Mouse (Mus musculus): ENCODE measurements around the gene Rbmxl1. TPM values are rescaled to one million over a fixed set of nuclear protein-coding genes. Genes with fewer than 3 reads are reported as not detected.
A peak's percentile ranks its signal among the peaks of the same experiment; 100 is the strongest.

Gene Rbmxl1
- polyA plus RNA-seq (2012; fragmentation: generic; extraction: Trizol), result 36.4 TPM

DNA sequence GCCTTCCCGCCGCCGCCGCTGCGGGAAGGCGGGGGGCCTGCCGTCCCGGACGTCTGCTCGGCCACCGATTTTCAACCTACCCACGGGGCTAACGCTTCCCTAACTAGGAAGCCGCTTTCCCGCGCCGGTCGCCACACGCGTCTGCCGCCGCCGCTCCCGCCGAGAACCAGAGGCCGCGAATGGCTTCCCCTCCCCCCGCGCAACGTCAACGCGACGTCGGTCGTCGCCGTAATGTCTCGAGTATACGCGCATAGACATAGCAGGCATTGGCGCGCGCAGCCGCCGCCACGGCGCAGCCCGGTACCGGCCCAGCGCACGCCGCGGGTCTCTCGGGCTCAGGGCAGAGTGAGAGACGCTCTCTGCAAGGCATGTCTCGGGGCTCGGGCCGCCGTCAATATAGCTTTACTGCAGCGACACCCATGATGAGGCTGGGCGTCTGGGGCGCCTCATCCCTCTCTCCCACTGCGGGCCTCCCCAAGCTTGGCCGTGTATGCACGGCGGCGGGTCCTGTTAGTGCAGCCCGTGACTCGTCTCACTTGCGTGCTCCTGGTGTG, at the start of gene Rbmxl1:
Gene Rbmxl1, minus strand, starts transcription at position 180 of the 554 bp plus-strand sequence.
- H3K4me2 ChIP-seq (ENCODE audit: low read depth), result peak within 1 kb of the TSS; percentile 88
- peak within 1 kb of the TSS; percentile 97 for H3K4me3 ChIP-seq
- H3K79me2 ChIP-seq (ENCODE audit: control insufficient read depth, insufficient read depth), result peaks cover 34% of the 10 kb centered on the region
- peaks cover 4% of the 10 kb centered on the region for H3K36me3 ChIP-seq (ENCODE audit: control insufficient read depth, insufficient read depth)
- TF ChIP-seq MYOG (IDR thresholded peaks at IDR 0.05; ENCODE audit: control insufficient read depth in 1 of 3, insufficient read depth in 1 of 3, insufficient read length in 2 of 3, low read depth in 2 of 3), result peak in 2 of 3 experiments; percentile 2 to 17
- TF ChIP-seq E2F4 (IDR thresholded peaks at IDR 0.05; ENCODE audit: insufficient read depth), result peak; percentile 17
- no peak for TF ChIP-seq MAX (IDR thresholded peaks at IDR 0.05; ENCODE audit: low read depth)
- no peak for TF ChIP-seq CEBPB (IDR thresholded peaks at IDR 0.05; ENCODE audit: insufficient read depth, poor library complexity, severe bottlenecking)
- peak; percentile 50 for TF ChIP-seq POLR2AphosphoS2 (IDR thresholded peaks at IDR 0.05; ENCODE audit: insufficient read length, low read depth)
- TF ChIP-seq MYOD1 (IDR thresholded peaks at IDR 0.05; ENCODE audit: control insufficient read depth in 1 of 3, insufficient read length in 2 of 3, low read depth in 2 of 3), result no peak
- peak; percentile 77 for TF ChIP-seq POLR2A (IDR thresholded peaks at IDR 0.05; ENCODE audit: insufficient read length, low read depth)
- TF ChIP-seq USF1 (IDR thresholded peaks at IDR 0.05; ENCODE audit: low read depth), result no peak
- no peak for TF ChIP-seq REST (IDR thresholded peaks at IDR 0.05; ENCODE audit: insufficient read depth, insufficient read length)
- no peaks in the 10 kb centered on the region for H3K27me3 ChIP-seq (ENCODE audit: control insufficient read depth, insufficient read depth, insufficient read length)
- H3ac ChIP-seq (ENCODE audit: control insufficient read depth, insufficient read length), result peak within 1 kb of the TSS; percentile 46

DNA sequence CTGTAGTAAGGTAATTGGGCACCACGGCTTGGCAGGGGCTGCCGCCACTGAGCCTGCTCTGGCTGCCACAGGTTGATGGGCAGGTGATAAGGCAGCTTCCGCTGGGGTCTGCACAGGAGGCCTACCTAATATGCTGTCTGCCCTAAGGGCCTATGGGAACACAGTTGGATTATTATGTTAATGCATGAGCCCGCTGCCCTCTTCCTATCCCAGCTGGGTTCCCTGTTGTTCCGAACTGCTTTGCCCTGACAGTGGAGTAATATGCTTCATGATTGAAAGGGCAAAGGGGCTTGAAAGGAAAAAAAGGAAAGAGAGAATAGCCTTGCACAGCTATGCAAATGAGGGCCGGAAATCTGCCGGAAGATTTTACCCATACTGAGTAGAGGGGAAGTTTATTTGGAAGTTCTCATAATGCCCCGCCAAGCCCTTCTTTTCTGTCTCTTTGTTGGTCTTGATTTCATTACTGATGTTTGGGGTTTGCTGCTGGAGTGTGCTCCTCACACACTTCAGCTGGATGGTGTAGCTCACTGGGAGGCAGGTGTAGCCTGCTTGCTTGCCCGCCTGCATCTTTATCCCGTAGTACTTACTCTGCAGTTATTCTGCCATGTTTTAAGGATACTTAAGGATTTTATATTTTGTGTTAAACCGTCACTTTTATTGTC, 48.2 kb upstream of the Rbmxl1 start:
- no peaks in the 10 kb centered on the region for H3K36me3 ChIP-seq (ENCODE audit: control insufficient read depth, insufficient read depth)
- H3K4me2 ChIP-seq (ENCODE audit: low read depth), result no peak overlapping the region
- no peak overlapping the region for H3ac ChIP-seq (ENCODE audit: control insufficient read depth, insufficient read length)
- TF ChIP-seq POLR2A (IDR thresholded peaks at IDR 0.05; ENCODE audit: insufficient read length, low read depth) (no peak), REST (IDR thresholded peaks at IDR 0.05; ENCODE audit: insufficient read depth, insufficient read length) (no peak), MAX (IDR thresholded peaks at IDR 0.05; ENCODE audit: low read depth) (no peak), USF1 (IDR thresholded peaks at IDR 0.05; ENCODE audit: low read depth) (no peak), POLR2AphosphoS2 (IDR thresholded peaks at IDR 0.05; ENCODE audit: insufficient read length, low read depth) (no peak), E2F4 (IDR thresholded peaks at IDR 0.05; ENCODE audit: insufficient read depth) (no peak), TCF12 (IDR thresholded peaks at IDR 0.05; ENCODE audit: insufficient read depth, poor library complexity, severe bottlenecking) (no peak), MYOG (IDR thresholded peaks at IDR 0.05; ENCODE audit: control insufficient read depth in 1 of 3, insufficient read depth in 1 of 3, insufficient read length in 2 of 3, low read depth in 2 of 3) (no peak), CEBPB (IDR thresholded peaks at IDR 0.05; ENCODE audit: insufficient read depth, poor library complexity, severe bottlenecking) (no peak), MYOD1 (IDR thresholded peaks at IDR 0.05; ENCODE audit: control insufficient read depth in 1 of 3, insufficient read length in 2 of 3, low read depth in 2 of 3) (no peak)
- H3K4me3 ChIP-seq, result no peak overlapping the region
- no peaks in the 10 kb centered on the region for H3K27me3 ChIP-seq (ENCODE audit: control insufficient read depth, insufficient read depth, insufficient read length)
- no peaks in the 10 kb centered on the region for H3K79me2 ChIP-seq (ENCODE audit: control insufficient read depth, insufficient read depth)

DNA sequence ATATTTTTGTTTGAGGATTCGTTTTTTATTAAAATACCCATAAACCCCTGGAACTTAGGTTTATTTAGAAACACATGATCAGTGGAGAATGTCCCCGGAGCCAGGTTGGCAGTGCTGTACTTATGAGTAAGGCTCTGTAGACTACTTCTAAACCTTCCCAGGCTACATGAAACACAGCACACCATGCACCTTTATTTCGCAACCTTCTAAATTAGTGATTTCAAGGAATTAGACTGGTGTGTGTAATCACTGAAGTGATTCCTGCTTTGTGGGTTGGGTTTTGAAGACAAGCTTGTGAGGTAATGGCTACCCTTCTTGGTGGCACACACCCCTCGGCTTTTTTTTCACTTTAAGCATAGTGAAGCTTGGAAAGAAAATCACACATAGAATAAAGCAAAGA, 47.1 kb upstream of the Rbmxl1 start:
- no peak overlapping the region for H3ac ChIP-seq (ENCODE audit: control insufficient read depth, insufficient read length)
- no peaks in the 10 kb centered on the region for H3K27me3 ChIP-seq (ENCODE audit: control insufficient read depth, insufficient read depth, insufficient read length)
- H3K4me3 ChIP-seq, result no peak overlapping the region
- no peaks in the 10 kb centered on the region for H3K79me2 ChIP-seq (ENCODE audit: control insufficient read depth, insufficient read depth)
- H3K4me2 ChIP-seq (ENCODE audit: low read depth), result no peak overlapping the region
- H3K36me3 ChIP-seq (ENCODE audit: control insufficient read depth, insufficient read depth), result peaks cover 4% of the 10 kb centered on the region
- TF ChIP-seq TCF3 (IDR thresholded peaks at IDR 0.05; ENCODE audit: insufficient read length, low read depth) (no peak), E2F4 (IDR thresholded peaks at IDR 0.05; ENCODE audit: insufficient read depth) (no peak), MYOD1 (IDR thresholded peaks at IDR 0.05; ENCODE audit: control insufficient read depth in 1 of 3, insufficient read length in 2 of 3, low read depth in 2 of 3) (no peak), TCF12 (IDR thresholded peaks at IDR 0.05; ENCODE audit: insufficient read depth, poor library complexity, severe bottlenecking) (no peak), CEBPB (IDR thresholded peaks at IDR 0.05; ENCODE audit: insufficient read depth, poor library complexity, severe bottlenecking) (no peak), MYOG (IDR thresholded peaks at IDR 0.05; ENCODE audit: control insufficient read depth in 1 of 3, insufficient read depth in 1 of 3, insufficient read length in 2 of 3, low read depth in 2 of 3) (no peak), USF1 (IDR thresholded peaks at IDR 0.05; ENCODE audit: low read depth) (no peak), REST (IDR thresholded peaks at IDR 0.05; ENCODE audit: insufficient read depth, insufficient read length) (no peak), MAX (IDR thresholded peaks at IDR 0.05; ENCODE audit: low read depth) (no peak), POLR2AphosphoS2 (IDR thresholded peaks at IDR 0.05; ENCODE audit: insufficient read length, low read depth) (no peak), SRF (IDR thresholded peaks at IDR 0.05; ENCODE audit: control insufficient read depth, insufficient read length, low read depth) (no peak), POLR2A (IDR thresholded peaks at IDR 0.05; ENCODE audit: insufficient read length, low read depth) (no peak)

DNA sequence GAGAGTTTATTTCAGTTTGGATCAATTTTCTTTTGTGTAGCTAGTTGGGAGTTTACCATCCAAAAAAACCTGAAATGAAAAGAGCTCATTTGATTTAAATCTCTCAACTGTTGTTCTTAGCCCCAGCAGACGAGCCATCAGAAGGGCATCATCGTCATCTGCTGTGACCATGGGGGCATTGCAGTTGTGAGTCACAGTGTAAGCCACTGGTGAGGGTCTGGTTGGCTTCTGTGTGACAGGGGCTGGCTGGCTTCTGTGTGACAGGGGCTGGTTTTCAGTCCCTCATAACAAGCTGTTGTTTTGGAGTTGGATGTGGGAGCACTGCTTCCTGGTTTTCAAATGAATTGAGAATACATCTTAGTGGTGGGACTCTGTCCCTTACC, 42.0 kb upstream of the Rbmxl1 start:
- Histone ChIP-seq H3ac (ENCODE audit: control insufficient read depth, insufficient read length) (no peak overlapping the region), H3K36me3 (ENCODE audit: control insufficient read depth, insufficient read depth) (peaks cover 4% of the 10 kb centered on the region), H3K4me3 (no peak overlapping the region), H3K4me2 (ENCODE audit: low read depth) (no peak overlapping the region), H3K79me2 (ENCODE audit: control insufficient read depth, insufficient read depth) (no peaks in the 10 kb centered on the region), H3K27me3 (ENCODE audit: control insufficient read depth, insufficient read depth, insufficient read length) (no peaks in the 10 kb centered on the region)
- TF ChIP-seq MYOD1 (IDR thresholded peaks at IDR 0.05; ENCODE audit: control insufficient read depth in 1 of 3, insufficient read length in 2 of 3, low read depth in 2 of 3) (no peak), TCF12 (IDR thresholded peaks at IDR 0.05; ENCODE audit: insufficient read depth, poor library complexity, severe bottlenecking) (no peak), E2F4 (IDR thresholded peaks at IDR 0.05; ENCODE audit: insufficient read depth) (no peak), CEBPB (IDR thresholded peaks at IDR 0.05; ENCODE audit: insufficient read depth, poor library complexity, severe bottlenecking) (no peak), POLR2A (IDR thresholded peaks at IDR 0.05; ENCODE audit: insufficient read length, low read depth) (no peak), SRF (IDR thresholded peaks at IDR 0.05; ENCODE audit: control insufficient read depth, insufficient read length, low read depth) (no peak), POLR2AphosphoS2 (IDR thresholded peaks at IDR 0.05; ENCODE audit: insufficient read length, low read depth) (no peak), MAX (IDR thresholded peaks at IDR 0.05; ENCODE audit: low read depth) (no peak), USF1 (IDR thresholded peaks at IDR 0.05; ENCODE audit: low read depth) (no peak), MYOG (IDR thresholded peaks at IDR 0.05; ENCODE audit: control insufficient read depth in 1 of 3, insufficient read depth in 1 of 3, insufficient read length in 2 of 3, low read depth in 2 of 3) (no peak), TCF3 (IDR thresholded peaks at IDR 0.05; ENCODE audit: insufficient read length, low read depth) (no peak), REST (IDR thresholded peaks at IDR 0.05; ENCODE audit: insufficient read depth, insufficient read length) (no peak)

Measured in myocyte (in vitro differentiated cells).